Mouse (Mus musculus) WW6 (cell line): ENCODE data around the gene Nxt2.
A peak's percentile ranks its signal among the peaks of the same experiment; 100 is the strongest.
"Not testable (repeated sequence)": the region's sequence is repeated elsewhere in the genome, so short reads cannot be mapped to it uniquely, and the experiment has no call there.

Source experiments
- DNase-seq: peaks from one replicate; pipeline ENCODE4 v3.0.0-alpha.2; 2013; ENCODE audit warnings: low read depth, low spot score

Nxt2 gene

DNA sequence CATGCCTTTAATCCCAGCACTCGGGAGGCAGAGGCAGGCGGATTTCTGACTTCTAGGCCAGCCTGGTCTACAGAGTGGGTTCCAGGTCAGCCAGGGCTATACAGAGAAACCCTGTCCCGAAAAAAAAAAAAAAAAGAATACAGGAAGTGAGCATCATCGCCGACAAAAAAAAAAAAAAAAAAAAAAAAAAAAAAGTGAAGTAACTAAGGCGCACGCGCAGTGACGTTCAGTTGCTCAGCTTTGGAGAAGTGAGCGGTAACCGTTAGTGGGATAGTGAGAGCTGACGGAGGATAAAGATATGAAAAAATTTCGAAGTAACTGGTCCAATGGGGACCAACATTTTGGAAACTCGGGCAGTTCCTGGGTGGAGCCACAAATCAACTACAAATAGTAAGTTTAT lies at the start of gene Nxt2:
Gene Nxt2, plus strand, starts transcription at position 229 of the 400 bp plus-strand sequence.
- no peak for DNase-seq

DNA sequence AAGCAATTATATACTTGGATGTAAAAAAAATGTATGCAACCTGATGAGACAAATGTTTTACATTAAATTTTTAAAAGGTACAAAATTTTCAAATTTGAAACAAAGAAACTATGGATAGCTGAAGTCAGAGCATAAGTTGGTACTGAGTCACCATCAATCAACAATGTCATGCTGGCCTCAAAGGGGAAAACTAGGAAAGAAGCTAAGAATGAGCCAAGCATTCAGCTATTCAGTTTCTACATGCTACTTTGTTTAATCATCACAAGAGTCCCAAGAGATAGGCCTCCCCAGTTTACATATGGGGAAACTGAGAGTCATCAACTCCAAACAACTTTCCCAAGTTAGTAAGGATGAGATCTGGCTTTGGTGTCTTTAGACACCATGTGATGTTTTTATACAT lies 49.6 kb upstream of the Nxt2 start:
- no peak for DNase-seq

- no peak for DNase-seq
Measured at GRCm38 (mm10) chrX:142182026-142182425, 44.5 kb upstream of the Nxt2 start.

- DNase-seq: no peak
Measured at GRCm38 (mm10) chrX:142189023-142189703, 37.4 kb upstream of the Nxt2 start.

DNA sequence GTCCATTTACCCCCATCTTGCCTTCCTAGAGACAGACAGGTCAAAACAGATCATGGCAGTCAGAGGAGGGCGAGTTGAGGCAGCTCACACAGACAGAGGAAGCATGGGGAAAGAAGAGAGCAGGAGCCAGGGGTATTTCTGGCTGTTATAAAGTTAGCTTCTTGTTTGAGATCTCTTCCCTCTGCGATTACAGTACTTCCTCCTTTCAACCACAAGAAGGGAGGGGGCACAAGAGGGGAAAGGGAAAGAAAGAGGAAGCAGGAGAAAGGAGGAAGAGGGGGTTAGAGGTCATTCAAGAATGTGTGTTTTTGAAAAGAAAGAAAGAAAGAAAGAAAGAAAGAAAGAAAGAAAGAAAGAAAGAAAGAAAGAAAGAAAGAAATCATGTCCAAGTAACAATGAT lies 36.2 kb upstream of the Nxt2 start:
- DNase-seq: no peak

- DNase-seq: no peak
Measured at GRCm38 (mm10) chrX:142194420-142194819, 32.1 kb upstream of the Nxt2 start.

DNA sequence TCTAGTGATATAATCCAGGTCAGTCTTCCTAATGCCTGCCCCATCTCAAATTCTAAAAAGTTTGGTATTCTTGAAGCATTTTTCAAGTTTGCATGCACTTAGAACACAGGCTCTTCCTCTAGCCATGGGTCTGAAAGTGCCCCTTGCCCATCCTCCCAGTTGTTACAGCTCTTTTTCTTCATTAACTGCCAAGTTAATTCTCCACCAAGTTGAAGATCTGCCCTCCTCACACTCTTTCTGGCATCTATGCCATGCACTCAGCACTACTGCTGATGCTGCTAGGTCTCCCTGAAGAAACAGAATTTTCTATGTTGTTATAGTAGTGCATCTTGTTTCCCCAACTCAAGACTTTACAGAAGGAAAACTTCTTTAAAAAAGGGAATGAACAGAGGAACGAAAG lies 31.0 kb upstream of the Nxt2 start:
- DNase-seq: no peak

DNA sequence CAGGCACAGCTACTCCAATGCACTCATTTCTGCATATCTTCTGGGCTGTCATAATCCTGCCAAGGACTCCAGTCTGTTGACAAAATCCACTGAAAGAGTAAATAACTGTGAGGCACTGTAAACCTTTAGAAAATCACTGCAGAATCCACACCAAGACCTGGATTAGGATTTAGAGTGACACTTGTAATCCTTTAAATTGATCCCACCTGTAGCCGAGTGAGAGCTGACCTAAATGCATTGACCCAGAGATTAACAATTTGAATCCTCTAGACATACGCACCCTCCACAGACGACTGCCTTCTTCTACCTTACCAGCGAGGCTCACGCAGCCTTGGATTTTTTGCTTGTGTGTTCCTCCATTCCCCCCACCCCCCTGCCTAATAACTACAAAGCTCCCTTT lies 29.7 kb upstream of the Nxt2 start, which contains the start of gene Gucy2f:
Gene Gucy2f, minus strand, starts transcription at position 101 of the 400 bp plus-strand sequence.
- no peak for DNase-seq

- no peak for DNase-seq
Measured at GRCm38 (mm10) chrX:142200295-142200694, 26.3 kb upstream of the Nxt2 start.

GRCm38 (mm10) chrX:142227398-142228054 lies 956 bp downstream of the Nxt2 start:
- DNase-seq: peak; percentile 7

GRCm38 (mm10) chrX:142228055-142228768 lies 1.6 kb downstream of the Nxt2 start:
- peak; percentile 28 for DNase-seq

DNA sequence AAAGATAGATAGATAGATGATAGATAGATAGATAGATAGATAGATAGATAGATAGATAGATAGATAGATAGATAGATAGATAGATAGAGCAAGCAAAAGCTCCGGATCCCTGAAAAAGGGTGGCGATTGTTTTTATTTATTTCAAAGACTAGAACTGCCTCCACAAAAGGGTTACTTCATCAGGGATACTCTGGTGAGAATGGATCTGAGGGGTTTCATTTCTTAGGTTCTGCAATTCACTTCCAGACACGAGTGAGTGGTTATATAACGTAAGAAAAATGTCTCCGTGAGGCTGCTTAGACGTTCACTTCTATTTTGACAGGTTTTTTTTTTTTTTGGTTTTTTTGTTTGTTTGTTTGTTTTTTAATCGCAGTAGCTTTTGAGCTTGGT lies 2.2 kb downstream of the Nxt2 start:
- DNase-seq: no peak

DNA sequence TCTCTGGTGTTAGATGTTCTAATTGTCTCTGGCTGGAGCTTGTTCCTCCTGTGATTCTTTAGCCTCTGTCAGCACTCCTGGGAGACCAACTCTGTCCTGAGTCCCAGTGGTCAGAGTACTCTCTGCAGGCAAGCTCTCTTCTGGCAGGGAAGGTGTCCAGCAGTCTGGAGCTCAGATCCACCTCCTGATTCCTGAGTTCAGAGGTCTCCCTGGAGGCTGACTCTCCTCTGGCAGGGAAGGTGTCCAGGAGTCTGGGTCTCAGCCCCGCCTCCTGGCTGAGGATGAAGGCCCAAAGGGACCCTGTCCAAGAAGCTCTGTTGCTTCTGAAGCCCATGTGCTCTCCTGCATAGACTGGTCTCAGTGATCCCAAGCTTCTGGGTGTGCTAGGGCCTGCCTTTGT lies 9.6 kb downstream of the Nxt2 start:
- DNase-seq: not testable (repeated sequence)

DNA sequence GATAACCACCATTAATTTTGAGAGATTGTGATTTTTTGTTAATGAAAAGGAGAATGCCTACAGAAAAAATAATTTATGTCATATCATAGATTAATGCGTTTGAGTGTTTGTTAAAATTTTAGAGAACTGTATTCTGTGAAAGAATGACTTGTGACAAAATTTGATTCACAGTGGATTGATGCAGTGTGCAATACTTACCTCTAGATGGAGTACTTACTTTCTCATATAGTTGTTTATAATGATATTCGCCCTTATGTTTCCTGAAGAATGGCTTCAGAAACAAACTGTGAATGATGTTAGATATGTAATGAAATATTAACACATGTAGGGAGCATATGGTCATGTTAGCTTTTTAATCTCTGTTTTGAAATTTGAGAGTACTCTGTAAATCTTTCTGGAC lies 10.5 kb downstream of the Nxt2 start:
- DNase-seq: no peak

GRCm38 (mm10) chrX:142245682-142246327 lies 19.2 kb downstream of the Nxt2 start:
- DNase-seq: no peak

DNA sequence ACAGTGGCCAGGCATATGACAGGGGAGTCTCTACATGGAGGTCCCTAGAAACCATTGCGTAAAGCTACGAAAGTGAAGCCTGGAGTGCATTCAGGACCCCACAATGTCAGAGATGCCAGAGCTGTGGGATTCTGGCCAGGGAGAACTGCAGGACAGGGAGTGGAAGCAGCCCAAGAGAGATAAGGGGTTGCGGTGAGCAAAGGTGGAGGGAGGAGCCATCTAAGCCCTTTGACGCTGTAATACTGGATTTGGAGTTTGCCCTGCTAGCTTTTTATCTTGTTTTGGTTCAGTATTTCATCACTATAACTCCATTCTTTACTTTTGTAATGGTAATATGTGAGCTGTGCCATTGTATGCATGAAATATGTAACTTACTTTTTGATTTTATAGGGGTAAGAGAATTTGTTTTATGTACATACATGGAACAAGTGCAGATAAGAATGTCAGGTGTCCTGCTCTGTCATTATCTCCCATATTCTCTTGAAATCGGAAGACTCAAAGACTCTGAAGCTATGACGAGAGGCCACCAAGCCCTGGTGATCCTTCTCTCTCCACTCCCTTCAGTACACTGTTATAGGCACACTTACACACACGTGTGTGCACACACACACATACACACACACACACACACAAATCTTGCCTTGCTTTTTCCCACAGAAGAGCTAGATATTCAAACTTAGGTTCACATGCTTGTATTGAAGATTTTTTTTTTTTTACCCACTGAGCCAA lies 23.6 kb downstream of the Nxt2 start:
- no peak for DNase-seq

DNA sequence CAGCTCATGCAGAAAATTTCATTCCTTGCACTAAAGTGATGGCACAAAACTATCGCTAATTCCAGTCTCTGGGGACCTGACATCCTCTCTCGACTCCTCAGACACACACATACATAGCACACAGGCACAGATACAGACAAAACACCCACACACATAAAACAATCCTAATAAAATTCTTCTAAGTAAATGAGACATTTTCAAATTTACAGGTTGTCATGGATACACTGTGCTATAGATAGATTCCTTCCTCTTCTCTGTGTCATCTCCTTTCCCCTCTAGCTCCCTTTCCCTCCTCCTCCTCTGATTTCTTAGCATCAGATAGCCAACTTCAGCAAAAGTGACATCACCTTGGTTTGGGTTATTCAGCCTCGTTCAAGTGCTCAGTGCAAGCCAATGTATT lies 49.5 kb downstream of the Nxt2 start:
- DNase-seq: no peak

DNA sequence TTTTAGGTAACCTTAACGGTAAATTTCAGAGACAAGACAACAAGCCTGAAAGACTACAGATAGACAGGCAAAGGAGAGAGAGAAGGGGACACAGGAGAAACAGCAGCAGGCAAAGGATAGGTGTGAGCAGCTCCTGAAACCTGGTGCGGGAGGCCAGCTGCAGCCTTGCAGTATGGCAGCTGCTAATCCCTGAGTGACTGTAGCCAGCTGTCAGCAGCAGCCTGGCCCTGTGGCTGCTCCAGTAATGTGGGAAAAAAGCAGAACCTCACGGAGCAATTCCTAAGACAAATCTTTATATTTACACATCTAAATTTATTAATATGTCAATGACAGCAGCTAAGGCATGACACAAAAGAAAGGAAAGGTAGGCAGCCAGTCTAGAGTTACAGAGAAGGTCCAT lies 50.0 kb downstream of the Nxt2 start:
- DNase-seq: no peak

DNA sequence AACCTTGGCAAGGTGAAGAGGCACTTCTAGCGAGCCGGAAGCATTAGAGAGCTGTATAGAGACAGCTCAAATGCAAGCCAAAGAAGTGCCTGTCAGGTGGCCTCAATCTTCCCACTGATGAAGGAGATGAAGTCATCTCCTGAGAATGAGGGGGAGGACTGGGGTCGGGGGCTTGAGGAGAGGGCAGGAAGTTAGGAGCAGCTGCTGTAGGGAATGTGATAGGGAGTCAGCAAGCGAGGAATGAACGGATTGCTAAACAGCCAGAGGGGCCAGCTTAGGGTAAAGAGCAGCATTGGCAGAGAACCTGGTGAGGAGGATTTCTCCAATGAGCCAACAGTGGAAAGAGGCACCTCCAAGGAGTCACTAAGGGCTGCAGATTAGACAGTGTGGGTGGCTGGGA lies 59.3 kb downstream of the Nxt2 start:
- no peak for DNase-seq
